Mouse (Mus musculus) cortical plate, adult 2 months (tissue): ENCODE data around the gene Chd4.

Experiments used
- CTCF ChIP-seq: fragments of 200-500 bp; IDR thresholded peaks from 2 replicates; pipeline ENCODE4 v1.5.1; 2011; ENCODE audit warnings: mild to moderate bottlenecking, control low read depth, low read length; ENCODE audit not compliant: insufficient read depth; ENCODE audit errors: extremely low read depth
- POLR2A ChIP-seq: fragments of 200-500 bp; IDR thresholded peaks from 2 replicates; pipeline ENCODE4 v1.6.1; 2011; ENCODE audit warnings: mild to moderate bottlenecking, low read length, control low read depth; ENCODE audit not compliant: insufficient read depth; ENCODE audit errors: extremely low read depth

DNA sequence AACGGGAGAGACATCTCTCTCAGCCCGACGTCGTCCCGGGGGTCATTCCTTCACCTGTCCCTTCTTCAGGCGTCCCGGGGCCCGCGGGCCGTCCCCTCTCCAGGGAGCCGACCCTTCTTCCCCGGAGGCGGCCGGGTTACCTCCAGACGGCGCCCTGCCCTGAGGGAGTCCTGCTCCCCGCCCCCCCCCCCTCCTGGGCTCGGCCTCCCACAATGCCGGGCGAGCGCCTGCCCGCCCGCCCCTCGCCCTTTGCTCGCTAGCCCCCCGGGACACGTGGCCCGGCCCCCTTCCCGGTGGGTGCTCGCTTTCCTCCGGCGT lies 457 bp downstream of the Chd4 start:
- TF ChIP-seq CTCF (no peak), POLR2A (no peak)
